Mouse (Mus musculus) common myeloid progenitor, adult 5-6 weeks (primary cell): ENCODE data around the gene Olfr860. TPM values are rescaled to one million over a fixed set of nuclear protein-coding genes. Genes with fewer than 3 reads are reported as not detected.
"Not testable (repeated sequence)": the region's sequence is repeated elsewhere in the genome, so short reads cannot be mapped to it uniquely, and the experiment has no call there.

ENCODE experiments used
- ATAC-seq: replicated peaks from 2 replicates; pipeline ENCODE4 v1.8.0; 2016; ENCODE audit warnings: low read depth, mild to moderate bottlenecking, moderate TSS enrichment, inconsistent platforms; ENCODE audit not compliant: poor library complexity, severe bottlenecking
- total RNA-seq: library from RNA; stranded (forward); fragments of 200-1000, 187-1606 nt; gene quantifications from 2 replicates; pipeline ENCODE4 v1.2.3, GENCODE M21; 2017

The Olfr860 gene
- total RNA-seq: not detected in 2 replicates

DNA sequence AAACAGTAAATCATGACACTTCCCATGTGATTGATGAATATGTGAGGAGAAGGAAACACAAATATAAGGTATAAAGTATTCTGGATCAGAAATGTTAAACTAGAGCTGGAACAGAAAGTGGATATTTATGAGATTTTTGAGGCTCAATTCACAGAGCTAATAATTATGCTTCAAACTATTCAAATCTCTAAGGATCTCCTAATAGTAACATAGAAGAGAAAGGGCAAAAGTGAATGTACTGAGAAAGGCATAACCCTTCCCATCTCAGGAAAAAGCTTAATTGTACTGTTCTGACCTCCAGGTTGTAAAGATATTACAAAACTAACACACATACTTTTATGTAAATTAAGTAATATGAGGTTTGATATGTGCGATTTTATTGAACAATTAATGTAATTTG lies at the start of gene Olfr860:
Olfr860 (minus strand) TSS at position 101 of the 400 bp plus-strand sequence.
- ATAC-seq: no peak

DNA sequence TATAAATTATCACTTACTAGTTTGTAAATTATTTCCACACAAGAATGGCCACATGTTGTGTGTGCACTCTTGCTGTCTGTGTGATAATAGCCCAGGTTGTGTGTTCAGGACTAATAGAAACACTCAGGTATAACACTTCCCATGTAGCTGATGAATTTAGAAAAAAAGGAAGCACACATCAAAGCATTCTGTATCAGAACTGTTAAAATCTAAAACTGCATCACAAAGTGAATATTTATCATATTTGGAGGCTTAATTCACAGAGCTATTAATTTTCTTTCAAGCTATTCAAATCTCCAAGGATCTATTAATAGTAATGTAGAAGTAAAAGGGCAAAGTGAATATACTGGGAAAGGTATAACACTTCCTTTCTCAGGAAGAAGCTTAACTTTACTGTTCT lies 38.4 kb upstream of the Olfr860 start, which contains the start of gene Olfr862:
Olfr862 (minus strand) TSS at position 101 of the 400 bp plus-strand sequence.
- no peak for ATAC-seq

DNA sequence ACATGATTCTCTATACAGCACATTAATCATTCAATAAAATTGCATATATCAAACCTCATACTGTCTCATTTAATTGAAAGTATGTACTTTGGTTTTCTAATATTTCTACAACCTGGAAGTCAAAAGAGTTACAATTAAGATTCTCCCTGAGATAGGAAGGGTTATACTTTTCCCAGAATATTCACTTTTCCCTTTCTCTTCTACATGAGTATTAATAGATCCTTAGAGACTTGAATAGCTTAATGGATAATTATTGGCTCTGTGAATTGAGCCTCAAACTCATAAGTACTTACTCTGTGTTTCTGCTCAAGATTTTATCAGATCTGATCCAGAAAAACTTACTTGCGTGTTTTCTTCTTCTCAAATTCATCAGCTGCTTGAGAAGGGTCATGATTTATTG lies 44.9 kb downstream of the Olfr860 start, which contains the start of gene Olfr859:
Olfr859 (plus strand) TSS at position 301 of the 400 bp plus-strand sequence.
- ATAC-seq: not testable (repeated sequence)

DNA sequence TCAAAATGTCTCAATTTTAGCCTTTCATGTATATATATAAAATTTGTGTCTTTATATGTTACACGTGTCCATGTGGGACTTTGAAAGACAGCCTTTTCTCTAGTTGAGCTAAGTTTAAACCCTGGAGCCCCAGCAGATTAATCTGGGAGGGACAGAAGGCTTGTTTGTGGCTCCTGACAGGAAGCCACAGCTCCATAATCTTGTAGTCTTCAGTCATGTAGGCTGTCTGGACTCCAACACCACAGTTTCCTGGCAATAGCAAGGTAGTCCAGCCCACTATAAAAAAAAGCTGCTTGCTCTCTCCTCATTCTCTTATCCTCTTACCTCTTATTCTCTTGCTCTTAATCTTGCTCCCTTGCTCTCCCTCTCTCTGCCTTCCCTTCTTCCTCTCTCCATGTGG lies 46.5 kb downstream of the Olfr860 start:
- ATAC-seq: 0 out of 2 replicates have a peak, but pooled peaks have one; percentile 18

Other genes with a start within 250 kb of the Olfr860 start
- gene Zfp317, start 227.6 kb downstream of the Olfr860 start, total RNA-seq: 31.8 and 32.1 TPM in 2 replicates
- gene Olfr857, start 140.3 kb downstream of the Olfr860 start, total RNA-seq: not detected in 2 replicates
- not detected in 2 replicates for gene Olfr58, start 69.5 kb downstream of the Olfr860 start, total RNA-seq
- gene Olfr859, start 44.8 kb downstream of the Olfr860 start, total RNA-seq: not detected in 2 replicates
- not detected in 2 replicates for gene Olfr862, start 38.3 kb upstream of the Olfr860 start, total RNA-seq
- 0.82 and 1.0 TPM in 2 replicates for gene Olfr77, start 67.1 kb upstream of the Olfr860 start, total RNA-seq
- not detected in 2 replicates for gene Olfr866, start 178.3 kb upstream of the Olfr860 start, total RNA-seq
- not detected in 2 replicates for gene Olfr867, start 207.8 kb upstream of the Olfr860 start, total RNA-seq
- not detected in 2 replicates for gene Olfr868, start 248.9 kb upstream of the Olfr860 start, total RNA-seq